Mouse (Mus musculus) adrenal gland, adult 2 months (tissue): Measurements from ENCODE around the gene Gm27021. TPM values are rescaled to one million over a fixed set of nuclear protein-coding genes. Genes with fewer than 3 reads are reported as not detected.
A peak's percentile ranks its signal among the peaks of the same experiment; 100 is the strongest.

Experiments
- DNase-seq: peaks from one replicate; pipeline ENCODE4 v3.0.0; 2021
- polyA plus RNA-seq: library from polyadenylated mRNA; depleted of rRNA; stranded (reverse); fragments of >200 nt; gene quantifications from 2 replicates; pipeline ENCODE4 v1.2.3, GENCODE M21; 2012; rRNA removed
- total RNA-seq, 2 experiments: library from RNA; stranded (reverse); gene quantifications; 2 replicates each; pipeline ENCODE4 v1.2.3; 2021

Gm27021 gene
- total and polyA plus RNA-seq, 3 experiments, result 3.4 TPM; not detected in 2

DNA sequence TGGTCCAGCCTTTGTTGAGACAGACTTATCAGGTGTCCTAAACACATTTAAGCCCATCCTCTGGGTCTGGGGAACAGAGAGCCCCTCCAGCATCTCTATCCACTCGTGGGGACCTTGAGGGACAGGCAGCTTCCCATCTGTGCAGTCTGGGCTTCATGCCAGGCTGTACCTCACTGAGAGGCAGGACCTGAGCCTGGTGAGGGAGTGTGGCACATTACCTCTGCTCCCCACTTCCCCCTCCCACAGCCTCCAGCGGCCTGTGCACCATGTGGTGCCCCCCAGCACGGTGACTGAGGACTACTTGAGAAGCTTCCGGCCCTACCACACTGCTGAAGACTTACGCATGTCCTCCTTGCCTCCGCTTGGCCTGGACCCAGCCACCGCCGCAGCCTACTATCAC is 101.2 kb downstream of the Gm27021 start:
- no peak for DNase-seq

GRCm38 (mm10) chr8:120565151-120565711 is 102.6 kb downstream of the Gm27021 start:
- DNase-seq, result no peak

GRCm38 (mm10) chr8:120563851-120564837 is 103.7 kb downstream of the Gm27021 start:
- DNase-seq, result peak; percentile 92

DNA sequence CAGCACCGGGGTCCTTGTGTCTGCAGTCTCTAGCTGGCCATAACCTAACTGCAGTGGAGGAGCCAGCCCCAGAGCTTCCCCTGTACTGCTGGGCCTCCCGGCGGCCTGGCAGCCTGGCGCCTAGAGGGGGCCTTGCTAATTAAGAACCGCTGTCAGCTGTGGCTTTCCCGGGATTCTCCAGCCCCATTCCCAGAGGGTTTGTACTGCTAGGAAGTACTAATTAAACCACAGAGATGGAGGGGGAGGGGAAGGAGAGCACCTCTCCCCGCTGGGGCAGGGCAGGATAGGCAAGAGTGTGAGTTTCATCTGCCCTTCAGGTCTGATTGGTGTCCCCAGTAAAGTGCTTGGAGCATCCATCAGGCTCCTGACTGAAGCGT is 104.5 kb downstream of the Gm27021 start:
- no peak for DNase-seq

DNA sequence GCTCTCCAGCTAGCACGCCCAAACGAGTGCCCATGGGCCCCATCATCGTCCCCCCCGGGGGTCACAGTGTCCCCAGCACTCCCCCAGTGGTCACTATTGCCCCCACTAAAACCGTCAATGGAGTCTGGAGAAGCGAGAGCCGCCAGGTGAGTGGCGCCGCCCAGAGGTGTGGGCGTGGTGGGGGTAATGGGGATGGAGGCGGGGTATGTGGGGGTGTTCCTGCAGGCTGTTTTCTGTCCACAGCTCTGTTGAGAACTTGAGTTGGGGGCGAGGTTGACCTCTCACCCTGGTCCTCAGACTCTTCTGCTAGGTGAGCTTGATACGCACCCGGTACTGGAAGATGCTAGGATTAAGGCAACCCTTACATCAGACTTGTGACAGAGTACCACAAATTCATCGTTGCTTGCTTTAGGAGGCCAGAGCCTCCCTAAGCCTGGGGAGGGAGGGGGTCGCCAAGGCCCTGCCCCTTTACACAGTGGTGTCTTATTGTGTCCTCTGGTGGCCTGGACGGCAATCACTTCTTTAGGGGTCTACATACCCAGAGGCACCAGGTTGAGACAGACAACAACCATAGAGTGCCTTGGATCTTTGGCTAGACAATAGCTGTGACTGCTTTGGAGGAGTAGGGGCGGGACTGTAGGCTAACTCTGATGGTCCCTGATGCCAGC is 105.1 kb downstream of the Gm27021 start:
- DNase-seq, result no peak

DNA sequence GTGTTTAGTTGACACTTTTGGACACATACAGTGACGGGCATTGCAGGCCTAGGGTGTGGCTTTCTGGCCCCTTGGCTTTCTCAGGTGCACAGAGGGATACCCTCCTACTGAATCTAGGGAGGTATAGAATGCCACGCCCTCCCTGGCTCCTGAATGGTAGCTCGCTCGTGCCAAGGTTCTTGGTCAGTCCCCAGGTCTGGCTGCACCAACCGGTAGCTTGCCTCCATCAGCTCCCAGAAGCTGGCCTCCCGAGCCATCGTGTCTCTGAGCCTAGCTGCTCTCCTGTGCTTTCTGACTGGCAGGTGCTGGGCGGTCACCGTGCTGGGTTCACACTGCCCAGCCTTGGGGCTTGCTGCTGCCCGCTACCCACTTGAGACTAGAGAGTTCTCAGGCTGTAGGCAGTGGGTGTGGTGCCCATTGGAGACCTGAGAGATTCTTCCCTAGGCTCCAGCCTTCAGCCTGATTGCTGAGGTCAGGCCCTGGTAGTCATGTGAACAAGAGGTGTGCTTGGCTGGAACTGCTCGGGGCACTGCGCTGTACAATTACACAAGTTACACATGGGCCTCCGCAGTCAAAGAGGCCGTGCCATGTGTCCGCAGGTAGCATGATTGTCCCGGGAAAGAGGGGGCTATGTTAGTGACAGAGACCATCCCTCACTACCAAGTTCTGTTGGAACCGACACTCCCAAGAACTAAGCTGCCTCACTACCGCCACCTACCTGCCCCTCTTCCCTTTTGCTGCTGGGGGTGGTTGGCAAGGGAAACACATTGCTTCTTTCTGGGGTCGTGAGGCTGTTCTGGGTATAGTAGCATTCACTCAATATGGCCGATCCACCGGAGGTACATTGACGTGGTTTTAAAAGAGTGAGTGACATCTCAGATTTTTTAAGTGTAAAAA is 106.1 kb downstream of the Gm27021 start:
- DNase-seq, result no peak

- no peak for DNase-seq
Measured at GRCm38 (mm10) chr8:120560535-120560934, 107.3 kb downstream of the Gm27021 start.

GRCm38 (mm10) chr8:120559654-120560053 is 108.2 kb downstream of the Gm27021 start:
- no peak for DNase-seq

Other genes starting within 250 kb of the Gm27021 start
- 1 to 10 TPM; 3.8 to 5.7 TPM for gene Gins2, start 78.8 kb downstream of the Gm27021 start, total RNA-seq
- 7.8 and 8.7 TPM in 2 replicates for gene Gins2, start 78.8 kb downstream of the Gm27021 start, polyA plus RNA-seq
- gene 1190005I06Rik, start 20.4 kb downstream of the Gm27021 start, total RNA-seq, result 10 to 100 TPM in 1 of 2 experiments, 1 to 10 TPM in 1; 7.2 to 27.6 TPM
- 14.9 and 33.6 TPM in 2 replicates for gene 1190005I06Rik, start 20.4 kb downstream of the Gm27021 start, polyA plus RNA-seq
- gene Cox4i1, start 143 bp upstream of the Gm27021 start, total RNA-seq, result 1,000 to 10,000 TPM; 1,249 to 1,840 TPM
- 508 and 556 TPM in 2 replicates for gene Cox4i1, start 143 bp upstream of the Gm27021 start, polyA plus RNA-seq
- gene Emc8, start 494 bp upstream of the Gm27021 start, total RNA-seq, result 100 to 1,000 TPM in 1 of 2 experiments, 10 to 100 TPM in 1; 73.1 to 136 TPM
- 145 and 176 TPM in 2 replicates for gene Emc8, start 494 bp upstream of the Gm27021 start, polyA plus RNA-seq
- 10 to 100 TPM; 11.9 to 41.9 TPM for gene Irf8, start 68.3 kb upstream of the Gm27021 start, total RNA-seq
- gene Irf8, start 68.3 kb upstream of the Gm27021 start, polyA plus RNA-seq, result 49.1 and 74.7 TPM in 2 replicates